Mouse (Mus musculus) frontal cortex, postnatal 25 days (tissue): ENCODE measurements around the gene Myo1g.
A peak's percentile ranks its signal among the peaks of the same experiment; 100 is the strongest.
"Not testable (repeated sequence)": the region's sequence is repeated elsewhere in the genome, so short reads cannot be mapped to it uniquely, and the experiment has no call there.

Source experiments
- DNase-seq, 2 experiments: peaks; one replicate each; pipeline ENCODE4 v3.0.0; 2022; ENCODE audit warnings: low spot score in 2 of 2

Gene Myo1g

DNA sequence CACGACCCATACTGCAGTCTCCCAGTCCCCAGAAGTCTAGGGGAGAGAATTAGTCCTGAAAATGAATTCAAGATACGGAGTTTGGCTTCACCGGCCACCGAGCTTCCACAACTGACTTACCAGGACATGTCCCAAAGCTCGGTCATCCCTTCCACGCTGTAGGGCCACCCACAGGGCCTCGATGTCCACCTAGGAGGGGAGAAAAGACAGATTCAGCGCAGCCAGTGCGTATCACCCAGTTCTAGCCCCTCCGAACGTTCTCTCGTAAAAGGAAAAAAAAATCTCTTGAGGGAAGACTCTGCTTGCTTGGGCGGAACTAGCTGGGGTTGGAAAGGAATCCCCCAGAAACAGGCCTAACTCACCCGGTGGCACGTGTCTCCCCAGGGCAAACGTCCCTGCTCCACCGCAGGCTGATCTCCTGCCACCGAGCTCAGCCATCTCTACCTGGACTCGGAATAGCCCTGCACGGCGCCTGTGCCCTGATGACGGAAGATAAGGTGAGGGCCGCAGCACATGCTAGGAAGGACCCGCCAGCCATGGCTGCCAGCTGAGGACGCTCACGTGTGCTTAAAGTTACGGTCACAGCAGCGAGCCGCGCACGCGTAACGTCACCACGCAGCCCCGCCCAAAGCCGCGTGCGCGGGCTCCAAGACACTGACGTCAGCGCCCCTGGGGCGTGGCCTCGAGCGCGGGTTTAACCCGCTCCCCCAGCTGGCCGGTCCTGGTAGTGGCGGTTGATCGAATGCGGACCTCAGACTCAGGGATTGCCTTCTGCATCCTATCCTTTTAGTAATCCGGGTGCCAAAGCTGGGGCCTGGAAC is 7.6 kb upstream of the Myo1g start:
- DNase-seq = peak; percentile 97 to 99

DNA sequence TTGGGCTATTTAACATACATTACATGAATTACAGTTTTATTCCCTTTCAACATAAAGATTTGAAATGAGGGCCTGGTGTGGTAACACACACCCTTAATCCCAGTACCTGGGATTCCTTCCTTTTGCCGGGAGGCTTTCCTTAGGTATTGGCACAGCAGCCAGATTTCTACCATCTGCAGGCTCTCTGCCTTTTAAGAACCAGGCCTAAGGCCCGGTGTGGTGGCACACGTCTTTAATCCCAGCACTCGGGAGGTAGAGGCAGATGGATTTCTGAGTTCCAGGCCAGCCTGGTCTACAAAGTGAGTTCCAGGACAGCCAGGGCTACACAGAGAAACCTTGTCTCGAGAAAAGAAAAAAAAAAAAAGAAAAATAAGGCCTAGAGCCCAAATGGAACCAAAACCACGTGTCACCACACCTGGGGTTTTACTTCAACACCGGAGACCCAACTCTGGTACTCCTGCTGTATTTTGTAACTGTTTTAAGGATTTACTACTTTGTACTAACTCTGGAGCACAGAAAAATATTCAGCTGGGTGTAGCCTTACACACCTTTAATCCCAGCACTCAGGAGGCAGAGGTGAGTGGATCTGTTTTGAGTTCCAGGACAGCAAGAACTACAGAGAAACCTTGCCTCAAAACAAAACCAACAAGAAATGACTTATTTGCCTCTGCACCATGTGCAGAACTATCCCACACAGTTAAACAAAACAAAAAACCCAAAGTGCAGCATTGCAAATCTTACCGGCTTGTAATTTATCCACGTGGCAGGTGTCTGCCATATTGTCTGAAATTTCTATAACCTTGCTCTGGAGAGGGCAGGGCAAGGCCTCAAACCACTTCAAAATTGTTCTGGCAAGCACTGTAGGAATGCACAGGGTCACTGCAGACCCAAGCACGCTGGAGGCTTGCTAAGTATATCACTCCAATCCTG is 6.8 kb upstream of the Myo1g start:
- no peak for DNase-seq

- DNase-seq = not testable (repeated sequence)
Measured at GRCm38 (mm10) chr11:6526526-6527255, 5.9 kb upstream of the Myo1g start.

DNA sequence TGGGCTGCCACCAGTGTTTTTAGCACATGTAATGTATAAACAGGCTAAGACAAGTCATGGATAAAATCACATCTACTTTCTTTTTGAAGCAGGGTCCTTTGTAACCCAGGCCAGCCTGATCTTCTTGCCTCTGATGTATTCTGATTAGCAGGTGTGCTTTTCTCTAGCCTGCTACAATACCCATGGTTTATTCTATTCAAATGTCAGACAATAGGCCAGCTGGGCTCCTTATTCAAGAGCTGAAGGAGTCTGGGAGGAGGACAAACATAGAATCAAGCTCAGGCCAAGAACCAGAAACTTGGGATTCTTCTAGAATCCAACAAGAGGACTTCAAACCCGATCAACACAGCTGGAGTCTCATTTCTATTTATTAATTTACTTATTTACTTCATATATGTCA is 4.5 kb upstream of the Myo1g start:
- no peak for DNase-seq

- DNase-seq = no peak
Measured at GRCm38 (mm10) chr11:6524880-6525238, 4.1 kb upstream of the Myo1g start.

DNA sequence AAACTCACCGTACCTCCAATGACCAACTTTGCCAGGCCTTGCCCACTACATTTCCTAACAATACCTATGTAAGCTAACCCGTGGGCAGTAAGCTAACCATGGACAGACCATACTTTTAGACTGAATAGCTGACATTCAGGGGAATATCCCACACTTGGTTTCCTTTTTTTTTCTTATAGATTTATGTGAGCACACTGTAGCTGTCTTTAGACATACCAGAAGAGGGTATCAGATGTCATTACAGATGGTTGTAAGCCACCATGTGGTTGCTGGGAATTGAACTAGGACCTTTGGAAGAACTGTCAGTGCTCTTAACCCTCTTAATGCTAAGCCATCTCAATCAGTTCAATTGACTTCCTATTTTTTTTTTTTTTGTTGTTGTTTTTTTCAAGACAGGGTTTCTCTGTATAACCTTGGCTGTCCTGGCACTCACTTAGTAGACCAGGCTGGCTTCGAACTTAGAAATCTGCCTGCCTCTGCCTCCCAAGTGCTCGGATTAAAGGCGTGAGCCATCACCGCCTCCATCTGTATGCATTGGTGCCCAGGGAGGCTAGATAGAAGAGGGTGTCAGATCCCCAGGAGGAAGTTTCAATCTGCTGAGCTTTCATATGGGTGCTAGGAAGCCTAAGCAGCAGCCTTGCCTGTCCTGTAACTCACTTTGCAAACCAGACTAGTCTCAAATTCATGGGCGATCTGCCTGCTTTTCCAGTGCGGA is 3.6 kb upstream of the Myo1g start:
- no peak for DNase-seq

DNA sequence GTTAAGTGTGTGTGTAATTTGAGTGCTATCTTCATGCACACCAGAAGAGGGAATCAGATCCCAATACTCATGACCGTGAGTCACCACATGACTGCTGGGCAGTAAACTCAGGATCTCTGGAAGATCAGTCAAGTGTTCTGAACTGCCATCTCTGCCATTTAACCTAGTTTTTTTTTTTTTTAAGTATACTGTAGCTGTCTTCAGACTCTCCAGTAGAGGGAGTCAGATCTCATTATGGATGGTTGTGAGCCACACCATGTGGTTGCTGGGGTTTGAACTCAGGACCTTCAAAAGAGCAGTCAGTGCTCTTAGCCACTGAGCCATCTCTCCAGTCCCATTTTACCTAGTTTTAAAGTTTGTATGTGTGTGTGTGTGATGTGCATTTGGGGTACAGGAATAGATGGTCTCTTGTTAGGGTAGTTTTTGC is 2.9 kb upstream of the Myo1g start:
- no peak for DNase-seq

GRCm38 (mm10) chr11:6522782-6523525 is 2.2 kb upstream of the Myo1g start:
- DNase-seq = no peak

DNA sequence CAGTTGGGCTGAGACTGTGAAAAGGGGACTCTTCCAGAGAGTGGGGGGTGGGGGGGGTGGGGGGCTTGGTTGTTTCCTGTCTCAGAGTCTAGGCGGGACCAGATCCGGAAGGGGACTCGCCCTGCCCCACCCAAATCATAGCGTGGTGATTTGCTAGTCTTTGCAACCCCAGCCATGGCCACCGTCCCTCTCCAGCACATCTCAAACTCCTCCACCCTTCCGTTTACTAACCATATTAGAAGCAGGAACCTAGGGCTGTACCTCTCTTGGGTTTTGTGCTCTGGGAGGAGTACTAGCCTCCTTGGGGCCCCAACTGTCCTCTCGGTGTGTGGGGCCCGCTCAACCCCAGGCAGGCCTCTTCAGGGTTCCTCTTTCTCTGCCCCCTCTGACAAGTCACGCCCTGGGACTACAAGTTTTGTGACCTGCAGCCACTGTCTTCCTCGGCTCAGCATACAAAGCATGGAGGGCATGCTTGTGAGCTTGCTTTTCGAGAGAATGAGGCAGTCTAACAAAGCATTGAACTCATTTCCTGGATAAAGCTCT is 1.2 kb downstream of the Myo1g start:
- DNase-seq = no peak

GRCm38 (mm10) chr11:6514837-6515236 is 5.9 kb downstream of the Myo1g start:
- no peak for DNase-seq

- DNase-seq = no peak
Measured at GRCm38 (mm10) chr11:6508269-6508876, 12.4 kb downstream of the Myo1g start.

DNA sequence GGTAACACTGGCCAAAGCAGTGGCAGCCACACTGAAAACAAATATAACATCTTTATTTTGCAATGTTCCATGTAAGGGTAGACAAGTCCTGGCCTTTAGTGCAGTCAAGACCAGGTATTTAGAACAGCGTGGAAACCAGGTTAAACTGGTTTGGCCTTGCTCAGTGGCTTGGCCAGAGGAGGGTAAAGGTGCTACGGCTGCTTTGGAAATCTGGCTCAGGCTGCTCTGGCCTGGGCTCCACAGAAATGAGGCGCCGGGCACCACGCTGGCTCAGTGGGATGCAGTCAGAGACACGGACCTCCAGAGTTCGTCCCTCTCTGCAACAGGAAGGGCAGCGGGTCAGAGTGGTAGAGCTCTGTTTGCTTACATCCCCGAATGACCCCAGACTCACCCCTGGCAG is 14.2 kb downstream of the Myo1g start:
- no peak for DNase-seq

- DNase-seq = no peak
Measured at GRCm38 (mm10) chr11:6504689-6505088, 16.1 kb downstream of the Myo1g start.

DNA sequence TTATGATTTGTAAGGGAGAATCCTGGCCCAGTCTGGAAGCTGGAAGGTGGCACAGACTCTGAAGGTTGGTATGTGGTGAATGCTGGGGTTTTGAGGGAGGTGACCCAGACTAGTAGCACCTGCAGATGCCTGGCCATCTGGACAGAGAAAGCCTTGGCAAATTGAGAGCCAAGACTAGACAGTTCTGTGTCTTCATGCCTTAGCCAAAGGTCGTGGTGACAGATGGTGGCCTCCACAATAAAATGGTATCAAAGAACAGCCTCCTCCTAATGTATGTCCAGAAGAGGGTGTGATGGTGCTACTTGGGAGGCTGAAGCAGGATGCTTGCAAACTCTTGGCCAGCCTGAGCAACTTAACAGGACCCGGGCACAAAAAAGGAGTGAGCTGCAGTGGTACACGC is 16.5 kb downstream of the Myo1g start:
- no peak for DNase-seq

DNA sequence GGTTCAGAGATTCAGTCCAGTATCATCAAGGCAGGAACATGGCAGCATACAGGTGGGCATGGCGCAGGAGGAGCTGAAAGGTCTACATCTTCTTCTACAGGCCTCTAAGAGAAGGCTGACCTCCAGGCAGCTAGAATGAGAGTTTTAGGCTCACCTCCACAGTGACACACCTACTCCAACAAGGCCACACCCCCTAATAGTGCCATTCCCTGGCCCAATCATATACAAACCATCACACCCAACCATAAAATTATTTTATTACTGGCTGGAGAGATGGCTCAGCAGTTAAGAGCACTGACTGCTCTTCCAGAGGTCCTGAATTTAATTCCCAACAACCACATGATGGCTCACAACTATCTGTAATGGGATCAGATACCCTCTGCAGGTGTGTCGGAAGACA is 18.3 kb downstream of the Myo1g start:
- no peak for DNase-seq

DNA sequence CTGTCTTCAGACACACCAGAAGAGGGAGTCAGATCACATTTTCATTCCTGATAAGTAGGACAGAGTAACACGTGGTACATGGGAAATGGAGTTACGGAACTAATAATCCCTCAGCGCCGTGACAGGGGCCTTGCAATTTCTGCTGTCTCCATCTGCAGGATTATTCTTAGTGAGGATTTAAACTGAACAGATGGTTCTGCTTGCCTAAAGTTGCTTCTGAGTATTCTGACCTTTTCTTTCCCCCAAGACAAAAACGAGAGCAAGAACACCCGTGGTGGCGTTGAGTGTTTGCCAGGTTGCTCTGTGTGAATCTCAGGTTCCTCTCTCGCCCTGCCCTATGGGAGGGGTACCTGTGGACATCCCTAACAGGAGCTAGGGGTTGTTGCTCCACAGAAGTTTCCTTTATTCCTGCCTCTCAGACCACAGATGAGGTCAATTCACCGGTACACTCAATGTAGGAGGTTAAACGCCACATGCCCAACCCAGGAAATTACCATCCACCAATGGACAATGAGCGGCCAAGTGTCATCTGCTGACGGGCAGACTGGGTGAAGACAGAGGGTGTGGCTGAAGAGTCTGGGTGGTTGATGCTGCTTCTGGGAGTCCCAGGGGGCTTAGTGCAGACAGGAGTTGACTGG is 23.3 kb downstream of the Myo1g start:
- no peak for DNase-seq

- DNase-seq = no peak
Measured at GRCm38 (mm10) chr11:6489691-6490503, 30.9 kb downstream of the Myo1g start.

GRCm38 (mm10) chr11:6489257-6489656 is 31.5 kb downstream of the Myo1g start:
- no peak for DNase-seq
